22 mouse cellular contexts compared by ENCODE assay signal in genomic region chrX:134425798-134426197, GRCm38 (mm10). TPM values are rescaled to one million over a fixed set of nuclear protein-coding genes. Genes with fewer than 3 reads are reported as not detected.
DNase-seq lines count a peak whose midpoint lies in the region; TF ChIP-seq lines count a peak whose summit lies in the region.
"Had no signal": no experiment of that assay in that cellular context is flagged by ENCODE, and none has a peak within 500 bp of the region (broad histone marks: within the 10 kb centered on the region; RNA-seq: fewer than 3 reads in every experiment).

No protein-coding gene starts in this region.

- no peak for TF ChIP-seq POLR2A in lung, adult 2 months (IDR thresholded peaks at IDR 0.05; ENCODE audit: borderline replicate concordance, extremely low read depth, low read depth, low read length)

- no peak for TF ChIP-seq CTCF in lung, adult 2 months (IDR thresholded peaks at IDR 0.05; ENCODE audit: insufficient read depth, low read length)

- H3K9me3 ChIP-seq in heart, embryonic 10.5 days = no peaks in the 10 kb centered on the region
- H3K9me3 ChIP-seq: embryonic facial prominence, embryonic 13.5 days; G1E; limb, embryonic 13.5 days; liver, embryonic 15.5 days; neural tube, embryonic 13.5 days had no signal

- H3K27me3 ChIP-seq in heart, embryonic 10.5 days (ENCODE audit: insufficient read depth, poor library complexity, severe bottlenecking) = peaks cover 2% of the 10 kb centered on the region; the same call in 1 of the 2 replicates
- H3K27me3 ChIP-seq: liver, embryonic 15.5 days; neural tube, embryonic 13.5 days had no signal

- 66% methylated on average over 10 of the region's 10 CpGs for WGBS in heart, embryonic 10.5 days
- 76% methylated on average over 10 of the region's 10 CpGs for WGBS in lung, adult 2 months

- peak; percentile 5 for DNase-seq in cerebellum, adult 9-11 months
- DNase-seq in cerebellum, adult 9-10 months = no peak
- DNase-seq in heart, adult 9 months (ENCODE audit: low spot score in 2 of 2) = peak; percentile 3 to 6
- no peak for DNase-seq in heart, embryonic 10.5 days (ENCODE audit: low spot score)
- peak; percentile 2 for DNase-seq in lung, postnatal 10 days
- no peak for DNase-seq in lung, adult 2 months
- peak; percentile 11 to 26 for DNase-seq in layer of hippocampus, postnatal 10 days (ENCODE audit: low spot score in 2 of 2)
- no peak for DNase-seq in spleen, postnatal 36 days (ENCODE audit: low spot score in 2 of 2)
- DNase-seq: kidney, adult 8-10 months; kidney, postnatal 36 days; right cerebral cortex, postnatal 25 days had no signal

- no peak overlapping the region for H3K4me3 ChIP-seq in heart, embryonic 10.5 days
- no peak overlapping the region for H3K4me3 ChIP-seq in lung, adult 2 months (replicated peaks; ENCODE audit: extremely low read depth, low read depth, low read length)
- H3K4me3 ChIP-seq: embryonic facial prominence, embryonic 13.5 days; heart, adult 2 months; limb, embryonic 13.5 days; liver, embryonic 15.5 days; neural tube, embryonic 13.5 days had no signal

- H3K27ac ChIP-seq in heart, embryonic 10.5 days = no peak overlapping the region
- H3K27ac ChIP-seq: embryonic facial prominence, embryonic 13.5 days; heart, adult 2 months; limb, embryonic 13.5 days; liver, embryonic 15.5 days; neural tube, embryonic 13.5 days had no signal

- H3K36me3 ChIP-seq in heart, embryonic 10.5 days = no peaks in the 10 kb centered on the region
- H3K36me3 ChIP-seq: embryonic facial prominence, embryonic 13.5 days; G1E; limb, embryonic 13.5 days; liver, embryonic 15.5 days; neural tube, embryonic 13.5 days had no signal

- peaks cover 6% of the 10 kb centered on the region for H3K4me1 ChIP-seq in heart, embryonic 10.5 days
- no peaks in the 10 kb centered on the region for H3K4me1 ChIP-seq in lung, adult 2 months (ENCODE audit: control insufficient read depth, insufficient read depth, low read length)
- H3K4me1 ChIP-seq: embryonic facial prominence, embryonic 13.5 days; limb, embryonic 13.5 days; liver, embryonic 15.5 days; neural tube, embryonic 13.5 days had no signal

RNA-seq across cellular contexts. Expression of gene Drp2, which starts 21.4 kb away (rescaled TPM):
- 0.55 and 0.83 TPM in 2 replicates for polyA plus RNA-seq in heart, embryonic 10.5 days (2016; fragmentation: Nextera tagmentation; extraction: Ambion mirVana)
- 0.24 and 0.75 TPM in 2 replicates for polyA plus RNA-seq in lung, adult 2 months (2012; rRNA removed)
- 10 to 100 TPM; 40.3 to 40.6 TPM for total RNA-seq in layer of hippocampus, postnatal 10 days (2021)
- total RNA-seq: hematopoietic stem cell, adult 5-6 weeks had no signal
- polyA plus RNA-seq: CD4-positive, CD25-positive, alpha-beta regulatory T cell, adult 4 months had no signal

RNA-seq across cellular contexts. Expression of gene Taf7l, which starts 50.5 kb away (rescaled TPM):
- 0.18 TPM in 1 of 2 replicates, not detected in the other for polyA plus RNA-seq in heart, embryonic 10.5 days (2016; fragmentation: Nextera tagmentation; extraction: Ambion mirVana)
- polyA plus RNA-seq in lung, adult 2 months (2012; rRNA removed) = not detected in 2 replicates
- total RNA-seq in layer of hippocampus, postnatal 10 days (2021) = not detected
- total RNA-seq: adrenal gland, postnatal 4 days; common myeloid progenitor, adult 5-6 weeks; G1E; heart, adult 2 months; hematopoietic stem cell, adult 5-6 weeks; megakaryocyte-erythroid progenitor cell, adult 5-6 weeks had no signal
- polyA plus RNA-seq: CD4-positive, CD25-positive, alpha-beta regulatory T cell, adult 4 months; G1E; heart, adult 2 months; liver, embryonic 15.5 days; neural tube, embryonic 13.5 days had no signal

Comparison
In these comparisons a context has a peak if more than half of its experiments do, and no peak if none do; other contexts are left out.
1. DNase-seq: peak in cerebellum, adult 9-11 months (single experiment), heart, adult 9 months (2 of 2), lung, postnatal 10 days (single experiment) and layer of hippocampus, postnatal 10 days (2 of 2); none in cerebellum, adult 9-10 months (single experiment), heart, embryonic 10.5 days (single experiment), lung, adult 2 months (single experiment) and spleen, postnatal 36 days (0 of 2).